Mouse (Mus musculus) adrenal gland (tissue): ENCODE results near the gene Arf1.

Experiments used
- intact Hi-C: fragments of 180-260 bp; cut with DNase I; formaldehyde crosslinking; loops from one replicate; pipeline ENCODE4 v1.15.1; 2025
- long read RNA-seq, 2 experiments: library from polyadenylated mRNA; unstranded; transcript quantifications; one replicate each; pipeline ENCODE4 v2.0.0; 2020; ENCODE audit warnings: borderline replicate concordance in 1 of 2; ENCODE audit not compliant: insufficient replicate concordance in 1 of 2

The Arf1 gene
- long read RNA-seq, experiment 1, transcript Arf1-202 (5 exons, 1,991 nt), result minor isoform, 5 of 371 reads
- long read RNA-seq, experiment 1, transcript Arf1-201 (5 exons, 1,800 nt), result major isoform, 330 of 371 reads
- long read RNA-seq, experiment 1, partial matches to known transcripts, result 31 of 371 reads
- long read RNA-seq, experiment 1, other reads (novel, unspliced or antisense), result 5 of 371 reads
- long read RNA-seq, experiment 2, transcript Arf1-202 (5 exons, 1,991 nt), result minor isoform, 14 of 328 reads
- long read RNA-seq, experiment 2, transcript Arf1-201 (5 exons, 1,800 nt), result major isoform, 267 of 328 reads
- long read RNA-seq, experiment 2, partial matches to known transcripts, result 28 of 328 reads
- long read RNA-seq, experiment 2, other reads (novel, unspliced or antisense), result 19 of 328 reads

GRCm38 (mm10) chr11:59228122-59228953, at the start of gene Arf1:
Gene Arf1, minus strand, starts transcription at chr11:59228270.
- intact Hi-C loops, result no loop called here

- intact Hi-C loops, result no loop called here
These were observed 48.8 kb upstream of the Arf1 start for GRCm38 (mm10) chr11:59276877-59277276.

GRCm38 (mm10) chr11:59274184-59274583, 46.1 kb upstream of the Arf1 start:
- intact Hi-C loops, result no loop called here

GRCm38 (mm10) chr11:59266727-59267126, 38.7 kb upstream of the Arf1 start:
- intact Hi-C loops, result no loop called here

GRCm38 (mm10) chr11:59265154-59265813, 37.2 kb upstream of the Arf1 start:
- intact Hi-C loops, result no loop called here

GRCm38 (mm10) chr11:59264593-59264992, 36.5 kb upstream of the Arf1 start:
- intact Hi-C loops, result no loop called here

GRCm38 (mm10) chr11:59263870-59264563, 35.9 kb upstream of the Arf1 start:
- intact Hi-C loops, result no loop called here

GRCm38 (mm10) chr11:59262308-59262707, 34.2 kb upstream of the Arf1 start:
- intact Hi-C loops, result no loop called here

- intact Hi-C loops, result no loop called here
These were observed 32.8 kb upstream of the Arf1 start for GRCm38 (mm10) chr11:59260706-59261493.

GRCm38 (mm10) chr11:59259647-59260046, 31.6 kb upstream of the Arf1 start:
- intact Hi-C loops, result no loop called here

- intact Hi-C loops, result no loop called here
These were observed 20.0 kb upstream of the Arf1 start for GRCm38 (mm10) chr11:59248101-59248500.

GRCm38 (mm10) chr11:59243856-59244255, 15.8 kb upstream of the Arf1 start:
- intact Hi-C loops, result no loop called here

- intact Hi-C loops, result no loop called here
These were observed 13.8 kb upstream of the Arf1 start for GRCm38 (mm10) chr11:59241841-59242240.

- intact Hi-C loops, result loop anchor here (2.0 to 5.0 kb wide), 2 partner anchors 53 to 248 kb away; no protein-coding TSS in a partner anchor
These were observed 11.7 kb upstream of the Arf1 start for GRCm38 (mm10) chr11:59239796-59240195.

GRCm38 (mm10) chr11:59239428-59239785, 11.3 kb upstream of the Arf1 start:
- intact Hi-C loops, result loop anchor here (2.0 to 5.0 kb wide), 2 partner anchors 53 to 248 kb away; no protein-coding TSS in a partner anchor

- intact Hi-C loops, result loop anchor here (2.0 to 5.0 kb wide), 2 partner anchors 54 to 249 kb away; no protein-coding TSS in a partner anchor
These were observed 10.7 kb upstream of the Arf1 start for GRCm38 (mm10) chr11:59238525-59239427.

- intact Hi-C loops, result no loop called here
These were observed 4.7 kb upstream of the Arf1 start for GRCm38 (mm10) chr11:59232797-59233196.

GRCm38 (mm10) chr11:59230144-59230760, 2.2 kb upstream of the Arf1 start:
- intact Hi-C loops, result no loop called here
